21 mouse cellular contexts compared by ENCODE assay signal in genomic region chr7:66253975-66254651, GRCm38 (mm10).
DNase-seq lines count a peak whose midpoint lies in the region; ATAC-seq lines count a peak whose summit lies in the region.
"Had no signal": no experiment of that assay in that cellular context is flagged by ENCODE, and none has a peak within 500 bp of the region (broad histone marks: within the 10 kb centered on the region; RNA-seq: fewer than 3 reads in every experiment).

No protein-coding gene starts in this region.

- no peaks in the 10 kb centered on the region for H3K27me3 ChIP-seq in heart, embryonic 12.5 days (replicated peaks)
- no peaks in the 10 kb centered on the region for H3K27me3 ChIP-seq in heart, embryonic 14.5 days (ENCODE audit: control insufficient read depth, insufficient read depth, low read length)
- no peaks in the 10 kb centered on the region for H3K27me3 ChIP-seq in liver, embryonic 12.5 days (replicated peaks)
- no peaks in the 10 kb centered on the region for H3K27me3 ChIP-seq in forebrain, embryonic 15.5 days
- no peaks in the 10 kb centered on the region for H3K27me3 ChIP-seq in kidney, embryonic 14.5 days (ENCODE audit: control insufficient read depth, insufficient read depth, low read length)
- H3K27me3 ChIP-seq: CH12.LX; liver, embryonic 15.5 days; stomach, embryonic 15.5 days had no signal

- peak; percentile 49; the same call in 1 of the 2 replicates for ATAC-seq in heart, embryonic 12.5 days (ENCODE audit: insufficient number of reproducible peaks, low FRiP score)
- ATAC-seq in heart, embryonic 14.5 days (ENCODE audit: insufficient number of reproducible peaks, insufficient read depth, low FRiP score, low read depth), result no peak
- ATAC-seq in liver, embryonic 12.5 days, result no peak
- no peak for ATAC-seq in forebrain, embryonic 15.5 days (replicated peaks)
- ATAC-seq in kidney, embryonic 14.5 days (ENCODE audit: low FRiP score, low TSS enrichment), result no peak
- ATAC-seq: lung, postnatal 0 days had no signal

- H3K4me1 ChIP-seq in heart, embryonic 12.5 days (replicated peaks), result peaks cover 38% of the 10 kb centered on the region
- peaks cover 8 to 13% of the 10 kb centered on the region in 2 experiments for H3K4me1 ChIP-seq in heart, embryonic 14.5 days (ENCODE audit: control insufficient read depth in 2 of 2, insufficient read depth in 2 of 2, low read length in 2 of 2)
- H3K4me1 ChIP-seq in liver, embryonic 12.5 days, result peaks cover 51% of the 10 kb centered on the region
- H3K4me1 ChIP-seq in forebrain, embryonic 15.5 days, result no peaks in the 10 kb centered on the region
- no peaks in the 10 kb centered on the region; the same call in 1 of the 2 replicates for H3K4me1 ChIP-seq in kidney, embryonic 14.5 days (ENCODE audit: control insufficient read depth, insufficient read depth, low read length)
- H3K4me1 ChIP-seq: stomach, embryonic 15.5 days had no signal

- H3K9me3 ChIP-seq in heart, embryonic 12.5 days (replicated peaks), result no peaks in the 10 kb centered on the region
- H3K9me3 ChIP-seq in heart, embryonic 14.5 days (ENCODE audit: control insufficient read depth, low read length), result no peaks in the 10 kb centered on the region
- H3K9me3 ChIP-seq in liver, embryonic 12.5 days (replicated peaks), result no peaks in the 10 kb centered on the region
- H3K9me3 ChIP-seq in forebrain, embryonic 15.5 days, result no peaks in the 10 kb centered on the region
- H3K9me3 ChIP-seq in kidney, embryonic 14.5 days (ENCODE audit: control insufficient read depth, low read length), result no peaks in the 10 kb centered on the region
- H3K9me3 ChIP-seq: liver, embryonic 15.5 days; stomach, embryonic 15.5 days had no signal

- 0 out of 2 replicates have a peak overlapping the region, but pooled peaks have one; percentile 25 for H3K27ac ChIP-seq in heart, embryonic 12.5 days (ENCODE audit: poor library complexity, severe bottlenecking)
- peak overlapping the region; percentile 27 to 53; a peak in 3 of 4 replicates for H3K27ac ChIP-seq in heart, embryonic 14.5 days (replicated peaks in 1 of 2; ENCODE audit: control insufficient read depth in 1 of 2, insufficient read depth in 1 of 2, low read depth in 2 of 2, low read length in 2 of 2)
- H3K27ac ChIP-seq in liver, embryonic 12.5 days, result peak overlapping the region; percentile 37; the same call in 1 of the 2 replicates
- no peak overlapping the region for H3K27ac ChIP-seq in forebrain, embryonic 15.5 days (replicated peaks)
- H3K27ac ChIP-seq in kidney, embryonic 14.5 days (ENCODE audit: low read depth, low read length), result no peak overlapping the region
- H3K27ac ChIP-seq: hindbrain, embryonic 14.5 days; liver, embryonic 15.5 days; stomach, embryonic 15.5 days had no signal

- peak; percentile 28 to 47 for DNase-seq in cerebellum, postnatal 25 days
- DNase-seq in cerebellum, adult 18-20 months, result no peak
- DNase-seq in heart, postnatal 36 days, result no peak
- DNase-seq: adrenal gland, postnatal 25 days; cerebellum, adult 8-10 months; embryo, embryonic 11 days; gastrocnemius, postnatal 10 days; kidney, adult 9 months; kidney, postnatal 4 days; midbrain, embryonic 14.5 days had no signal

- no peak overlapping the region for H3K4me3 ChIP-seq in heart, embryonic 12.5 days
- no peak overlapping the region for H3K4me3 ChIP-seq in heart, embryonic 14.5 days (ENCODE audit: control insufficient read depth in 1 of 2, insufficient read depth in 1 of 2, low read depth in 1 of 2, low read length in 2 of 2)
- H3K4me3 ChIP-seq in liver, embryonic 12.5 days, result no peak overlapping the region
- no peak overlapping the region for H3K4me3 ChIP-seq in forebrain, embryonic 15.5 days
- H3K4me3 ChIP-seq in kidney, embryonic 14.5 days (ENCODE audit: low read length), result no peak overlapping the region
- H3K4me3 ChIP-seq: liver, embryonic 15.5 days; myocyte; stomach, embryonic 15.5 days had no signal

- 37% methylated on average over 8 of the region's 8 CpGs for WGBS in heart, embryonic 12.5 days
- 38% methylated on average over 8 of the region's 8 CpGs for WGBS in heart, embryonic 14.5 days
- WGBS in liver, embryonic 12.5 days (ENCODE audit: insufficient replicate concordance), result 53% methylated on average over 8 of the region's 8 CpGs
- WGBS in forebrain, embryonic 15.5 days, result 90% methylated on average over 8 of the region's 8 CpGs
- 80% methylated on average over 8 of the region's 8 CpGs for WGBS in kidney, embryonic 14.5 days

- no peak overlapping the region for H3K4me2 ChIP-seq in heart, embryonic 12.5 days
- no peak overlapping the region for H3K4me2 ChIP-seq in heart, embryonic 14.5 days (ENCODE audit: low read length)
- H3K4me2 ChIP-seq in liver, embryonic 12.5 days, result no peak overlapping the region
- H3K4me2 ChIP-seq in forebrain, embryonic 15.5 days (replicated peaks), result no peak overlapping the region
- no peak overlapping the region for H3K4me2 ChIP-seq in kidney, embryonic 14.5 days (replicated peaks; ENCODE audit: low read depth, low read length)
- H3K4me2 ChIP-seq: hindbrain, embryonic 14.5 days; liver, embryonic 15.5 days; stomach, embryonic 15.5 days had no signal

- H3K9ac ChIP-seq in heart, embryonic 12.5 days, result no peak overlapping the region
- no peak overlapping the region for H3K9ac ChIP-seq in heart, embryonic 14.5 days (ENCODE audit: low read length)
- no peak overlapping the region for H3K9ac ChIP-seq in liver, embryonic 12.5 days
- H3K9ac ChIP-seq in forebrain, embryonic 15.5 days (replicated peaks), result no peak overlapping the region
- no peak overlapping the region for H3K9ac ChIP-seq in kidney, embryonic 14.5 days (ENCODE audit: low read depth, low read length)
- H3K9ac ChIP-seq: hindbrain, embryonic 14.5 days; liver, embryonic 15.5 days; stomach, embryonic 15.5 days had no signal

- intact Hi-C loops in heart, postnatal 36 days (cut with DNase I), result no loop called here

- H3K36me3 ChIP-seq in heart, embryonic 12.5 days, result no peaks in the 10 kb centered on the region
- no peaks in the 10 kb centered on the region for H3K36me3 ChIP-seq in heart, embryonic 14.5 days (ENCODE audit: control insufficient read depth, insufficient read depth, low read length)
- H3K36me3 ChIP-seq in liver, embryonic 12.5 days, result no peaks in the 10 kb centered on the region
- H3K36me3 ChIP-seq in forebrain, embryonic 15.5 days, result no peaks in the 10 kb centered on the region
- no peaks in the 10 kb centered on the region for H3K36me3 ChIP-seq in kidney, embryonic 14.5 days (ENCODE audit: control insufficient read depth, insufficient read depth, low read length)
- H3K36me3 ChIP-seq: liver, embryonic 15.5 days; stomach, embryonic 15.5 days had no signal

Comparison
In these comparisons a context has a peak if more than half of its experiments do, and no peak if none do; other contexts are left out.
1. DNase-seq: peak in cerebellum, postnatal 25 days (2 of 2); none in cerebellum, adult 18-20 months (0 of 2) and heart, postnatal 36 days (0 of 2).
2. H3K27ac ChIP-seq: peak in heart, embryonic 12.5 days (single experiment), heart, embryonic 14.5 days (2 of 2) and liver, embryonic 12.5 days (single experiment); none in forebrain, embryonic 15.5 days (single experiment) and kidney, embryonic 14.5 days (single experiment).